Mouse (Mus musculus): ENCODE measurements around the gene Pole2.
A peak's percentile ranks its signal among the peaks of the same experiment; 100 is the strongest.

Gene Pole2

DNA sequence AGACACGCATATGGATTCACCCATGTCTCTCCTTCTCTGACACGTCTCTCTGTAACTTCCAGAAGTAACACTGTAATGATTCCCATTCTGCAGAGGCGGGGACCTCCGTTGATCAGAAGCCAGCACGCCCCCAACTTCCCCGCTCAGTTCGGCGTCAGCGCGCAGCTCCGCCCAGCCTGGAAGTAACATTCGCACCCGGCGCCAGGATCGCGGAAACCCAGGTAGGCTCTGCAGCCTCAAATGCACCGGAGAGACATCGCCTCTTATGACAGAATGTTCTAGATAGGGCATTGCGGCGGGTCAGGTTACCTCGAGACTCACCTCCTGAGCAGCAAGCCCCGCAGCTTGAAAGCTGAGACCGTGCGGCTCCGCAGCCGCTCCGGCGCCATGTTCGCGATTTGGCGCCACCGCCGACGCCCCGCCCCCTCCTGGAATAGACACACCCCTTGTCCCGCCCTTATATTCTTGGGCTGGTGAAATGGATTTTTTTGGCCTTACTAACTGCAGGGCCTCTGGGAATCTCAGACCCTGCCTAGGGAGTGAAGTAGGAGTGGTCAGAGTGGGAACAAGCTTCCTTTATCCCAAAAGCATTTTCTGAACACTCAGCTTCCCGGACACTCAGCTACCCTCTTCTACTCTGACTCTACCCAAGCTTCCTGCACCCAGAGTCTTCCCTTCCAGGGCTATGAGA, at the start of gene Pole2:
TSS of gene Pole2 (minus strand) at position 420 of the 691 bp plus-strand sequence.
- DNase-seq (ENCODE audit: low read depth, low spot score), result peak; percentile 49

DNA sequence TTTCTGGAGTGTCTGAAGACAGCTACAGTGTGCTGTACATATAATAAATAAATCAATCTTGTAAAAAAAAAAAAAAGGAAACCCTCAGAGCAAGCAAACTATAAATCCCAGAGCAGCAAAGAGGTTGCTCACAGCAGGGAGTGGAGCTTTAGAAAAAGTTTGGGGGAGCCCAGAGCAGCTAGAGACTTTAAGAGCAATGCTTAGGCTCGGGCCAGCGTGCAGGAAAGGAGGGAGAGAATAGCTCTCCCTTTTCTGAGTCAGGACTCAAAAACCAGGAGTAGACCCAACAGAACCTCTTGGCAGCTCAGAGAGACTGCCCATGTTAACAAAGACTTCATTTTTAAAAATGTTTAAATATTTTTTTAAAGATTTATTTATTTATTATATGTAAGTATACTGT, 41.0 kb upstream of the Pole2 start:
- no peak for DNase-seq (ENCODE audit: low read depth, low spot score)

GRCm38 (mm10) chr12:69267956-69268632, 40.1 kb upstream of the Pole2 start:
- peak; percentile 32 for DNase-seq (ENCODE audit: low read depth, low spot score)

DNA sequence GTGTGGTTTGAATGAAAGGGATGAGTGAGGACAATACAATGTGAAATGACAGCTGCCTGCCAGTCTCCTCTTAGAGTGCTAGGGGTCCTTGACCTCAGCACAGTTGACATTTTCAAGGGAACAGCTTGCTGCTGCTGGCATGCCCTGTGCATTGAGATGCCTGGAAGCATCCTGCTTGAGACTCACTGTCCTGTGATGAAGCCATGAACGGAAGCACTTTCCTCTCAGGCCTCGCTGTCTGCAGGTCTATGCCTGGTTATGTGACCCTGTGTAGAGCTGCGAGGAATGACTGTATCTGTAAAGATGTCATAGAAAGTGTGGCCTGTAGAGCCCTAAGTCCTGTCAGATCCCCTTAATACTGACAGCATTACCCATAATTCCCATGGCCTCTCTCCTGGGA, 37.0 kb upstream of the Pole2 start:
- DNase-seq (ENCODE audit: low read depth, low spot score), result no peak

- no peak for DNase-seq (ENCODE audit: low read depth, low spot score)
These were observed 34.3 kb upstream of the Pole2 start for GRCm38 (mm10) chr12:69262251-69262650.

DNA sequence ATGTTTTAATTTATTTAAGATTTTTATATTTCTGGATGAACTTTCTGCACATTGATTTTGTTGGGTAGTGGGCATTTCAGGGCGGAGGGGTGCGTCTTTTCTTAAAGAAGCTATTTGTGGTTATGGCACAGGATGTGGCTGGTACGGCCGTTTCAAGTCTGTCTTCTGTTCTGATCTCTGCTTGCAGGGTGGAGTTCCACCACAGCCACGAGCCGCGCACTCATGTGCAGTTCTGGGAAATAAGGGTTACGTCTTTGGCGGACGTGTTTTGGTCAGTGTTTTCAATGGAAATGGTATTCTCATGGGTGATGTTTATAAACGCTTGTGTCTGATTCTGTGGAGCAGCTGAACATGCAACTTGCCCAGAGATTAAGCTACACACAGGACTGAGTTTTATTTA, 29.8 kb upstream of the Pole2 start:
- DNase-seq (ENCODE audit: low read depth, low spot score), result no peak

DNA sequence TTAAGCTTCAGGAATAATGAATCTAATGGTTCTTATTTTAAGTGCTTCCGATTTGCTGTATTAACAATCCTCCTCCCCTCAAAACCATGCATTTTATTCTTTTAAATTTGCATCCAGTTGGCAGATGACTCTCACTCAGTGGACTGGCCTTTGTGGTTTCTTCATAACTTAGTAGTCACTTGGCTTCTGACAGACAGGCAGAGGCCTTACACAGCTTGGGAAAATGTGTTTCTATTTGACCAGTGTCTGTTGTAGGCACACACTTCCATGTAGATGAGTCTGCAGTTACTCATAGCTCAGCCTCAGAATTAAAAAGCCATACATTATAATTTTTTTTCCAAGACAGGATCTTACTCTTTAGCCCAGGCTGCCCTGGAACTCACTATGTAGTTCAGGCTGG, 25.8 kb upstream of the Pole2 start:
- DNase-seq (ENCODE audit: low read depth, low spot score), result no peak

- no peak for DNase-seq (ENCODE audit: low read depth, low spot score)
These were observed 22.8 kb upstream of the Pole2 start for GRCm38 (mm10) chr12:69250756-69251155.

- no peak for DNase-seq (ENCODE audit: low read depth, low spot score)
These were observed 21.8 kb upstream of the Pole2 start for GRCm38 (mm10) chr12:69249766-69250165.

- DNase-seq (ENCODE audit: low read depth, low spot score), result peak; percentile 50
These were observed 13.9 kb upstream of the Pole2 start for GRCm38 (mm10) chr12:69241771-69242431.

DNA sequence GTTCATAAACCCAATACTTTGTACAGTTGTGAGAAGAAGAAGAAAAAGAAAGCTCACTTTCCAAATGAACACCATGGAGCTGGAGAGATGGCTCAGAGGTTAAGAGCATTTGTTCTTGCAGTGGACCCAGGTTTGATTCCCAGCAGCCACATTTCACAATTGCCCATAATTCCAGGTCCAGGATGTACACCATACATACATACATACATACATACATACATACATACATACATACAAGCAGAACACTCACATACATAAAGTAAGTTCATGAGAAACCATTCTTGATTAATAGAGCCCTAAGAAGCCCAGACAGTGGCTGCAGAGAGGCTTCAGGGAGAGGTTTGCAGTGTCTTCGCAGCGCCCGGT, 13.4 kb upstream of the Pole2 start:
- DNase-seq (ENCODE audit: low read depth, low spot score), result no peak

DNA sequence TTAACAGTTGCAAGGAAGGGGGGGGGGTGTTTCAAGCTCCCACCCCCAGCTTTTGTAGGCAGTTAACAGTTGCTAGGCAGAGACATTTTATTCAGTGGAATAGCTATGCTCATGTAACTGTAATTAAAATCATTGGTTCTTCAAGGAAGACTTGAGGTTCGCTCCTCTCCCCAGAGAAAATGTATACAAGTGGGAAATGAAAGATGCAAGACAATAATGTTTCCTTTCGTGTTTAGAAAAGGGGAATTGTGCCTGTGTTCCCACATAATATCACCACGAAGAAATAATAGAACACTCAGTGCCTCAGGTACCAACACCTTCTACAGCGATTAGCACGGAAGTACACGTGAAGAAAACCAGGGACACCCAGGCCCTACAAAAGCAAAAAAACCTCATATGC, 12.9 kb upstream of the Pole2 start, which contains the start of gene Klhdc1:
TSS of gene Klhdc1 (plus strand) at position 301 of the 400 bp plus-strand sequence.
- DNase-seq (ENCODE audit: low read depth, low spot score), result peak; percentile 6

- no peak for DNase-seq (ENCODE audit: low read depth, low spot score)
These were observed 10.3 kb upstream of the Pole2 start for GRCm38 (mm10) chr12:69238284-69238683.

DNA sequence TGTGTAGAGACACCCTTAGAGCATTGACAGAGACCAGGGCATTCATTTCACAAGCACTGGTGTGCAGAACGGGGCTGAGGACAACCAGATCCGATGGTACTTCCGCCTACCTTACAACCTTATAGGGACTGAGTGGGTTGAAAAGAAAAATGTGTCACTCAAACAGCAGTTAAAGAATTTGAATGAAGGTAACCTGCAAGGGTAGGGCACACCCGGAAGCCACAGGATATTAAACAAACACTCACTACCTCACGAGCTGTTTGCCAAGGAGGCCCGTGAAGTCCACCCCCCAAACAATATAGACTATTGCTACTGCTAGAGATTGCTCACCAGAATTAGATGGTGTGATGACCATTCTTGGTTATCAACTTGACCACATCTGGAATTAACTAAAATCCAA, 7.8 kb upstream of the Pole2 start:
- DNase-seq (ENCODE audit: low read depth, low spot score), result no peak

DNA sequence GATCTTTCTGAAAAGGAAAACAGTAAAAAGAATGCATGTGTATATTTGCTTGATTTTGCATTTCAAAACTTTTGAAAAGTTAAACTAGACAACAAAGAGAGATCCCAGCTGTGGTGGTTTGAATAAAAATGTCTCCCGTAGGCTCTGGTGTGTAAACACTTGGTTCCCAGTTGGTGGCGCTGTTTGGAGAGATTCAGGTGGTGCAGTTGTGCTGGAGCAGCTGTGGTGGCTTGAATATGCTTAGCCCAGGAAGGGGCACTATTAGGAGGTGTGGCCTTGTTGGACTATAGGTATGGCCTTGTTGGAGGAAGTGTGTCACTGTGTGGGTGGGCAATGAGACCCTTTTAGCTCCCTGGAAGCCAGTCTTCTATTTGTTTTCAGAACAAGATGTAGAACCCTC, 1.3 kb upstream of the Pole2 start:
- DNase-seq (ENCODE audit: low read depth, low spot score), result no peak

DNA sequence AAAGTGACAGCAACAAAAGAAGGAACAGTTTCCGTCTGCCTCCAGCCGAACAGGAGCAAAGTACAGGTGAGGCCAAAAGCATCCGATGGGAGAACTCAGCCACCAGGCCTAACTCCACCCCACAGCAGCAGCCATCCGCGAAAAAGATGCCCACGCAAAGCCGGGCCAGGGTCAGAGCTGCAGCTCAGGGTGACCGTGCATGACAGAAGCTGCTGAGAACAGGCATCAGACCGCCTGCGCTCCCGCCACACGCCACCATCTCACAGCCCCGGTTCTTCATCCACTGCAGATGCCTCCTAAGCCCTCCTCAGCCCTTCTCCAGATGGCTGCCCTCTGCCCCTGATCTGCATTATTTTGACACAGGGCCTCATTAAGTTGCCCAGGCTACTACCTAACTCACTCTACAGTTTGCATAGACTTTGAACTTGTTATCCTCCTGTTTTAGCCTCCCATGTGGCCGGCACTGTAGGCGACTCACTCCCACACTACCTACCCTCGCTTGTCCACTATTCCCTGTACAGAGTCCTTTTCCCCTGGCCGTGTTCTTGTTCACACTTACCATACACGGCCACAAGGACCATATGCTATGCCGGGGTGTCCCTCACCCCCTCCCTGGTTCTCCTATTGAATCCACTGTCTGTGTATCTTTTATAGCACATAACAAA, 7.2 kb downstream of the Pole2 start:
- DNase-seq (ENCODE audit: low read depth, low spot score), result no peak

- no peak for DNase-seq (ENCODE audit: low read depth, low spot score)
These were observed 11.4 kb downstream of the Pole2 start for GRCm38 (mm10) chr12:69216587-69216986.

DNA sequence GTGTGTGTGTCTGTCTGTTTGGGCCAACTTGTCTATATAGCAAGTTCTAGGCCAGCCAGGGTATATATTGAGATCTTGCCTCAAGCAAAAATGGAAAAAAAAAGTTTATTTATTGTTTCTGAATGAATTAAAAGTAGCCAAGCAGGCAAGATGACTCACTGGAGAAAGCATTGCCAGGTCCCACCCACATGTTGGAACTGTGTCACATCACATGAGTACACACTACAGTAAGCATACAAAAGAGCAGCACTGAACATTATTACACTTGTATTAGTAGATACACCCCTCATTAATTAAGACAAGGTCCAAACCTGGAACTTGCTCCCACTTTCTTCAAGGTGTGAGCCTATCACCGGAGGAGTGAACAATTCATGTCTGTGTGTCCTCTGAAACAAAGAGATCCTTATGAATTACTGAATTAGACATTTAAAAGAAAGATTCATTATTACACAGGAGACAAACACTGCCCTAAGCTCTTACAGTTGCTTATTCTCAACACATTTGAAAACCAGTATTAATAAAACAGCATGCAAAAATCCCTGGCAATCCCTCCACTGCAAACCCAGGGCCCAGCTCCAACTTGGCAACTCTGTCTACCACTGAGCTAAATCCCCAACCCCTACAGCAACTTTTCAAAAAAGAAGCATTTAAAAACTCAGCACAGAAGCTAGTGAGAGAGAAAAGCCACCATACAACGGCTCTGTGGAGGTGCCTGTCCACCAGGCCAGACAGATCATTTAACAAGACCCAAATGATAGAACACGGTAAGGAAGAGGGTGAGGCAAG, 12.8 kb downstream of the Pole2 start:
- DNase-seq (ENCODE audit: low read depth, low spot score), result no peak

- DNase-seq (ENCODE audit: low read depth, low spot score), result no peak
These were observed 13.6 kb downstream of the Pole2 start for GRCm38 (mm10) chr12:69214393-69214792.

- no peak for DNase-seq (ENCODE audit: low read depth, low spot score)
These were observed 14.7 kb downstream of the Pole2 start for GRCm38 (mm10) chr12:69213186-69213777.

- DNase-seq (ENCODE audit: low read depth, low spot score), result no peak
These were observed 16.9 kb downstream of the Pole2 start for GRCm38 (mm10) chr12:69211057-69211456.
